Mouse (Mus musculus): ENCODE data around the gene Card14.
"Not testable (repeated sequence)": the region's sequence is repeated elsewhere in the genome, so short reads cannot be mapped to it uniquely, and the experiment has no call there.

Card14 gene

GRCm38 (mm10) chr11:119355443-119356385 is 48.1 kb downstream of the Card14 start, which contains the start of the genes Sgsh and Slc26a11:
Sgsh (minus strand) TSS chr11:119355536.
Slc26a11 (plus strand) TSS chr11:119355557.
- no peak for DNase-seq (ENCODE audit: low read depth)

GRCm38 (mm10) chr11:119359089-119359488 is 51.5 kb downstream of the Card14 start:
- DNase-seq (ENCODE audit: low read depth): no peak

- DNase-seq (ENCODE audit: low read depth): no peak
Observed at GRCm38 (mm10) chr11:119362769-119363533, 55.4 kb downstream of the Card14 start.

GRCm38 (mm10) chr11:119363534-119364145 is 56.1 kb downstream of the Card14 start:
- peak; percentile 81 for DNase-seq (ENCODE audit: low read depth)

GRCm38 (mm10) chr11:119375425-119375824 is 67.9 kb downstream of the Card14 start:
- DNase-seq (ENCODE audit: low read depth): peak; percentile 80

- DNase-seq (ENCODE audit: low read depth): no peak
Observed at GRCm38 (mm10) chr11:119377326-119377725, 69.8 kb downstream of the Card14 start.

- DNase-seq (ENCODE audit: low read depth): peak; percentile 39
Observed at GRCm38 (mm10) chr11:119378551-119378950, 71.0 kb downstream of the Card14 start.

GRCm38 (mm10) chr11:119381631-119382337 is 74.2 kb downstream of the Card14 start:
- no peak for DNase-seq (ENCODE audit: low read depth)

- DNase-seq (ENCODE audit: low read depth): no peak
Observed at GRCm38 (mm10) chr11:119382338-119382850, 74.8 kb downstream of the Card14 start.

- DNase-seq (ENCODE audit: low read depth): peak; percentile 90
Observed at GRCm38 (mm10) chr11:119384904-119385303, 77.3 kb downstream of the Card14 start.

GRCm38 (mm10) chr11:119386306-119386705 is 78.7 kb downstream of the Card14 start:
- DNase-seq (ENCODE audit: low read depth): no peak

- not testable (repeated sequence) for DNase-seq (ENCODE audit: low read depth)
Observed at GRCm38 (mm10) chr11:119387273-119387672, 79.7 kb downstream of the Card14 start.

- DNase-seq (ENCODE audit: low read depth): peak; percentile 89
Observed at GRCm38 (mm10) chr11:119389851-119390270, 82.3 kb downstream of the Card14 start.

GRCm38 (mm10) chr11:119390271-119391231 is 83.0 kb downstream of the Card14 start:
- DNase-seq (ENCODE audit: low read depth): peak; percentile 84

GRCm38 (mm10) chr11:119391386-119392000 is 83.9 kb downstream of the Card14 start:
- peak; percentile 94 for DNase-seq (ENCODE audit: low read depth)

GRCm38 (mm10) chr11:119392001-119392614 is 84.5 kb downstream of the Card14 start:
- DNase-seq (ENCODE audit: low read depth): peak; percentile 87

- DNase-seq (ENCODE audit: low read depth): peak; percentile 85
Observed at GRCm38 (mm10) chr11:119392800-119393482, 85.4 kb downstream of the Card14 start, which contains the start of gene Rnf213. Rnf213 (plus strand) TSS chr11:119393100.

GRCm38 (mm10) chr11:119393483-119393804 is 85.9 kb downstream of the Card14 start:
- DNase-seq (ENCODE audit: low read depth): no peak

GRCm38 (mm10) chr11:119394210-119394609 is 86.6 kb downstream of the Card14 start:
- no peak for DNase-seq (ENCODE audit: low read depth)

All from 416B (cell line).